Mouse (Mus musculus) yolk sac, embryonic 10.5 days (tissue): ENCODE data around the gene Atf3.
"Not testable (repeated sequence)": the region's sequence is repeated elsewhere in the genome, so short reads cannot be mapped to it uniquely, and the experiment has no call there.

Experiments used
- DNase-seq: peaks from one replicate; pipeline ENCODE4 v3.0.0-alpha.2; 2017; ENCODE audit warnings: low spot score

The Atf3 gene

DNA sequence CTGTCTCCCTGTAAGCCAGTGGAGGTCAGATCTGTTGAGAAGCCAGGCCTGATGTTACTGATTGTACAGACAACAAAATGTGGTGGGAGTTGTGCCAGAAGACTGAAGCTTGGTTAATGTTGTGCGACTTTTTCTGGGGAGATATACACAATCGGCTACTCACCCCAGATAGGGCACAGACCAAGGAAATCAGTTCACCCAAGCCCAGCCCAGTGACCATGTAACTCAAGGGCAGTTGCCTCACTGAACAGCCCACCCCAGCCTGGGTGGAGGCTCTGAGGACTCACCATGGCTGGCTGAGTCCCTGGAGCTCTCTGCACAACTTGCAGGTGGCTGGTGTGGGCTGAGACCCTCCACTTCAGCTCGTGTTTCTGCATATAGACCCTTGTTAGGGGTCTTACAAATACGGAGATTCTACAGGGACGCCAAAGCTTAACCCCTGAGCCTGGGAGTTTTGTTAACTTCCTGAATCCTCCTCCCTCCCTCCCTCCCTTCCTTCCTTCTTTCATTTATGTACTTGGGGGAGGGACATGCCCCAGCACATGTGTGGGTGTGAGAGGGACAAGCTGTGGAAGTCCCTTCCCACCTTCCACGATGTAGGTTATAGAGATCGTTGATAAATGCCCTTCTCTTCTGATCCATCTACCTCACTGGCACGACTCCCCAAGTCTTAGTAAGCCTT is 66.8 kb downstream of the Atf3 start:
- no peak for DNase-seq

- not testable (repeated sequence) for DNase-seq
Measured at GRCm38 (mm10) chr1:191149489-191149888, 68.3 kb downstream of the Atf3 start.

- no peak for DNase-seq
Measured at GRCm38 (mm10) chr1:191140983-191141382, 76.9 kb downstream of the Atf3 start.

- no peak for DNase-seq
Measured at GRCm38 (mm10) chr1:191138874-191139495, 78.9 kb downstream of the Atf3 start.

DNA sequence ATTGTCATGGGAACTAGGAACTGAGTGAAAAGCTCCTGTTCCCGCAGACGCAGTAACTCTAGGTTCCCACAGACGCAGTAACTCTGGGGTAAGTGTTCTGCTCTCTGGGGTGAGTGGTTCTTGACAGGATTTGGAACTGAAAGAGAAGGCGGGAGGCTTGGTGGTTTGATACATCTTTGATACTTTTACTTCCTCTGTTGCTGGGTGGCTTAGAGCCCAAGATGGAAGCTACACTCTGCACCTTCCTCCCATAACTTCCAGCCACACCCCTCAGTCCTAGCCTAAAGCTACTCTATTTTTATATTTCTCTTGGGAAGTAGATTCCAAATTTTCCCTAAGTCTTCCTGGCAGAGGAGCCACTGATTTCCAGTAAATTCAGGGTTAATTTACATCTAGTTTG is 79.4 kb downstream of the Atf3 start:
- DNase-seq = no peak

DNA sequence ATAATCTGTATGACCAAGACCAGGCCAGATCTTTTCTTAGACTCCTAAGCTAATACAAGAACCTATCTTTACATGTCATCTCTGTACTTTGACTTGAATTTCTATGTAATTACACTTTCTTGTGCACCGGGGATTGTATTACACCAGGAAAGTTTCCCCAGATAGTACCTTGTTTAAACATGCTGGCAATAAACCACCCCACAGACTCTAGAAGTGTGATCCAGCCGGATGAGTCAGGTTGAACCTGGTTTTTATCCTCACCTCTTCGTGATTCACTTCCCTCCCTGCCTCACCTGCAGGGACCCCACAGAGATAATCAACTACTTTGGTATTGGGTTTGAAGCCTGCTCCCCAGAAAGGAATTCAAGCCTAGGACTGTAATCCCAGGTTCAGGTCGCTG is 82.4 kb downstream of the Atf3 start:
- no peak for DNase-seq

DNA sequence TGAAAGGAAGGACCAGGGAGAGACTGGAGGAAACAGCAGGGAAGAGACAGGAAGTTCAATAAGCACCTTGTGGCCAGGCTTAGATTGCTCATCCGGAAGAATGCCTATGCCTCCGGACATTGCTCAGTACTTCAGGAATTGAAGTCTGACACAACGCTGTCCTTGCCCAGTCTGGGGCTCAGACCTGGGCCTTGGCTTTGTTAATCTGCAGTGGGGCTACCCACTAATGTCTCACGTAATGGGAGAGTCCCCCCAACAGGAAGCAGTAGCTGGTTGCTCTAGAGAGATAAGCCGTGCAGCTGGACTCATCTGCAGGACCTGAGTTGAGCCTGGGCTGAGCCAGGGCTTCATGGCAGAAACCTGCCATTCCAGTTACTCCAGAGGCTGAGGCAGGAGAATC is 84.9 kb downstream of the Atf3 start:
- DNase-seq = no peak

DNA sequence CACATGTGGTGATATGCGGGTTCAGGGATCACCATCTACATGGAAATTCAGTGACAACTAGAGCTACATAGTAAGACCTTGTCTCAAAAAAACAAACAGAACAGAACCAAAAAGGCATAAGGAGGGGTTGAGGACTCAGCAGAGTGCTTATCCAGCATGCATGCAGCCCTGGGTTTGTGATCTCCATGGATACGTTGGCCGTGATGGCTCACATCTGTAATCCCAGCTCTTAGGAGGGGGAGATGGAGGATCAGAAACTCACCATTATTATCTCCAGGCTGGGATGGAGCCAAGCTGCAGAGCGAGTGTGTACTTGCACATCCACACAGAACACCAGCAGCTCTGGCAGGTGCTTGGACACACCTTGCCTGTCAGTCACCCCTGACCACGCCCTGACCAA is 85.6 kb downstream of the Atf3 start:
- no peak for DNase-seq

DNA sequence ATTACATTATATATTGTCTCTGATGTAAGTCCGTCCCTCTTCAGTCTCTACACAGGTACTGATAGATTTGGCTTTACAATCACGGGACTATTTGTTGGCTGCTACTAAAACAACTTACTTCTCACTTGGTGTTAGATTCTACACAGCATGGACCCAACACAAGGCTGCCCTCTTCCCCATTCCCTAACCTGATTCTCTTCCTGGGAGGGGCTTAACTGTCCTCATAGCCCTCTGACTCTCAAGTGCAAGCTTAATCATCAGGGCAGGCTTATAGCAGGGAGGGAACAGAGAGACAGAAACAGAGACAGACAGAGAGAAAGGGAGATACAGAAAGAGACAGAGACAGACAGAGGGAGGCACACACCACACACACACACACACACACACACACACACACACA is 86.1 kb downstream of the Atf3 start:
- no peak for DNase-seq

DNA sequence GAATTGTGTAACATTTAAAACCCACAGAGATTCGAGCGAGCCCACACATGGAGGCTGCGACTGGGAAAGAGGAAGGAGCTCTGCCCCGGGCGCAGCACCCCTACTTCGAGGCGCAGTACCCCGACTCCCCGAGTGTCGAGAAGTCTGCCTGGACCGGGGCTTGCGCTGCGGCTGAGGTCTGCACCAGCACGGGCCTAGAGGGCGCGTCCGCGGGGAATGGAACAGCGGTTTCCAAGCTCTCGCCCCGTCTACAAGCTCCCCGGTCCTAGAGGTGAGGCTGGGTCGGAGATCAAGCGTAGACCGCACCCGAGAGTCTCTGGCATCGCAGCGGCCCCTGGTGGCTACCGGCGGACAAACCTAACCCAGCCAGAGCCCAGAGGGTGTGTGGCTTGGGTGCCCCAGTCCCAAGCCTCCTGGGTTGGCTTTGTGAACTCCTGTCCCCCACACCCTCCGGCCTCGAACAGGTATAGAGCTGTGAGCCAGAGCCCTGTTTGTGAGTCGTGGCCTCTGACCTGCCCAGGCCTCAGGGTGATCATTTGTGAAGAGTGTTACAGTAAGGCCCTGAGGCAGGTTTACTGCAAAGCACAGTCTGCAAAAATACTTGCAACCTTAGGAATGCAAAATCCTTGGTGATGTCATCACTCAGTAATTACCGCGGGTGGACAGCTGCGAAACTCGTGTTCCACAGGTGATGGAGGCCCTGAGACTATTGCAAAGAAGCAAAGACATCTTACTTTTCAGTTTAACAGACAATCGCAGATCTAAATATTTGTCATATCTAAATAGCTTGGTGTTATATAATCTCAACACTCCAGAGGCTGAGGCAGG is 91.8 kb downstream of the Atf3 start:
- peak; percentile 72 for DNase-seq

GRCm38 (mm10) chr1:191124288-191124687 is 93.6 kb downstream of the Atf3 start:
- DNase-seq = no peak

DNA sequence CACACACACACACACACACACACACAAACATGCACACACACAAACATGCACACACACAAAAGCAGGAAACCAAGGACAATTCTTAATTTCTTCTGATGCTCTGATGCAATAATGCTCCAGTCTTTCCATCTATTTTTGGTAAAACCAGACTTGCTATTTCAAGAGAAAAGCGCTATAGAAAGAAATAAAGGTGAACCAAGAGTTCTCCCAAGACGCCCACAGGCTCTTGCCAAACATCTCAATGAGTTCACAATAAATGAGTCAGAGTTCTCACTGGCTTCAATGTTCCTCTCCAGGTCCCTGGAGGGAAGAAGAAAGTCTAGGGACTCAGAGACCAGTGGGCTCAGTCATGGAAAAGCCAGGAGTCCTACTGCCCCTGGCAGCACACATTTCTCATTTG is 94.1 kb downstream of the Atf3 start:
- no peak for DNase-seq

DNA sequence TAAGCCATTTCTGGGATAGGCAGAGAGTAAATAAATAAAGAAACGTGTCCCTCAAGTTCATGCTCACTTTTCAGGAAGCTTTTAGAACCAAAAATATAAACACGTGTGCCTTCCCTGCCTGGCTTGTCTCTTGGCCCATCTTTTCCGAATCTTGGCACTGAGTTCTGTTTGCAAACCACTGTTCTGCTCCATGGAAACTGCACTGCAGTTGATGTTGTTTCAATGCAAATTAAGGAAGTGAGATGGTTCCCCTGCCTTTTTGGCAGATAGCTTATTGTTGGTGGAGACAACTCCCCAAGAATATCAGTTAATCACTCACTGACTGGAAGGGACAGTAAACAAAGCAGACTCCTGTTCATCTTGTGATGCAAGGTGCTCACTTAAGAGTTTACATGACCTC is 95.1 kb downstream of the Atf3 start:
- DNase-seq = no peak
